Mouse (Mus musculus): ENCODE measurements around the gene Itgam.

The Itgam gene

DNA sequence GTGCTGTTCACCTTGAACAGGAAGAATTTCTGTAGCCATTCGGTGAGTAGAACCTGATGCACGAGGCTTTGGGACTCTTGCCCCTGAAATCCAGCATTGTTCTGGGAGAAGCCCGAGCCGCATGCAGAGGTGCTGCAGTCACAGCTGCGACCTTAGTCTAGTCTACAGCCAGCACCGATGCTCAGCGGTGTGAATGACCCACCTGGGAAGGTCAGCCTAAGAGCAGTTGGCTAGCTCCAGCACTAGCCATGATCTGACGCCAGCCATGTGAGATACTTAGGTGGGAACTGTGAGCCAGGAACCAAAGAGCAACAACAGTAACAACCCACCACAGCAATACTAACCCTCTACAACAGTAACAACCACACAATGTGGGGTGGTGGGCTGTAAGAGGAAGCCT lies 4.6 kb upstream of the Itgam start:
- no peak for DNase-seq (ENCODE audit: low spot score in 2 of 2)

DNA sequence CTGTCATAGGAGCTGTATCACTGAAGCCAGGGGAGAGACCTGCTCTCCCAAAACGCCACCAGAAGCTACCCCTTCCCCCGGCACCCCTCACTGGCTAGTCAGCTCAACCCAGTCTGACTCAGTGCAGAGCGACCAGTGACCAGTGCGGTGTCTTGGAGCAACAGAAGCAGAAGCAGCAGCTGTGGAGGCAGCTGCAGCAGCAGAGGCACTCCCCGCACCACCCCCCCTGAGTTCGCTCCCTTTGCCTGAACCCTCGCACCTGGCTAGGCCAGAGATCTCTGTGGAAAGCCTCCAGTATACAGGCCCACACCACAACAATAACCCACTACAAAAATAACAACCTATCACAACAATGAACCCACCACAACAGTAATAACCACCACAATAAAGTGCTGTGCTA lies 3.9 kb upstream of the Itgam start:
- DNase-seq (ENCODE audit: low spot score in 2 of 2), result peak in 1 of 2 experiments; percentile 45

DNA sequence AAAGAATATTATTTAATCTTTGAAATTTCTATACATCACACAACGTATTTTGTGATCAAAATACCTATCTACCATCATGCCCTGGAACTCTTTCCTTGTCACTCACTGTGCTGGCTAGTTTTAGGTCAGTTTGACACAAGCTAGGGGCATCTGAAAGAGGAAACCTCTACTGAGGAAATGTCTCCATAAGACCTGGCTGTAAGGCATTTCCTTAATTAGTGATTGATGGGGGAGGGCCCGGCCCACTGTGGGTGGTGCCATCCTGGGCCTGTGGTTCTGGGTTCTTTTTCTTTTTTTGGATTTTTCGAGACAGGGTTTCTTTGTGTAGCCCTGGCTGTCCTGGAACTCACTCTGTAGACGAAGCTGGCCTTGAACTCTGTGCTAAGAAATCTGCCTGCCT lies 3.3 kb upstream of the Itgam start:
- no peak for DNase-seq (ENCODE audit: low spot score in 2 of 2)

DNA sequence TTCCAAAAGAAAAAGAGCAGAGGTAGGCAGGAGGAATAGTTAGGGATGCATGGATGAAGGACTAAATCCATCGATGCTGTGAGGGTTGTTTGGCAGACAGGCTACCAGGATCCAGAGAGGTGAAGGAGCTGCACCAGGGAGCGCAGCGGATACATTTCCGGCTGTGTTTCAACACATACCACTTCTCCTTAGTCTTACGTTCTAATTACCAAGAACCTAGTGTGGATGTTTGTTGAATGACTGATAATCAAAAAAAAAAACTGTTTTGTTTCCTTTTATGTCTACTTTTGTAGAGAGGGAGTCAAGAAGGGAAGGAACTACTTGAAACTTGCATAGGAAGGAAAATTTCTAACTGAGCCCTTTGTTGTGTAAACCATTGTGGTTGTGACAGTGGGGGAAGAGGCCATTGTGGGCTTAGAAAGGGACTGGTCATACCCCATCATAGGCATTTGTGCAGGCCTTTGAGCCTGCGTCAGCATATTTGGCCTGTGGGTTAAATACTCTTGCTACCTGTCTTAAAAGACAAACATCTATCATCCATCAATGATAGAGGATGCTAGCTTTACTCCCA lies 856 bp downstream of the Itgam start:
- DNase-seq (ENCODE audit: low spot score in 2 of 2), result no peak

DNA sequence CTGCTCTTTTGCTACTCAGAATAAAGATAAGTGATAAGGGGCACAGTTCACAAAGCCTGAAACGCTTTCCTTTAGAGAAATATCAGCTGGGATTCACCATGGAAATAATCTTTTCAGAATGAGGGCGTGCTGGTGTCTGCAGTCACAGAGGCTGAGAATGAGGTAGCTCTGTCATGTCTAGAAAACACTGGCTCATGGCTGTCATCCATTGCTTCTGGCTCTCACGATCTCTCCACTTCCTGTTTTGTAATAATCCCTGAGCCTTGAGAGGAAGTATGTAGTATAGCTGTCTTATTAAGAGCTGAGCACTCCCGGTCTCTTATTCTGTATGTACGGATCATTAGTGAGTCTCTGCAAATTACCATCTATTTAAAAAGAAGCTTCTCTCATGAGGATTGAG lies 3.1 kb downstream of the Itgam start:
- no peak for DNase-seq (ENCODE audit: low spot score in 2 of 2)

DNA sequence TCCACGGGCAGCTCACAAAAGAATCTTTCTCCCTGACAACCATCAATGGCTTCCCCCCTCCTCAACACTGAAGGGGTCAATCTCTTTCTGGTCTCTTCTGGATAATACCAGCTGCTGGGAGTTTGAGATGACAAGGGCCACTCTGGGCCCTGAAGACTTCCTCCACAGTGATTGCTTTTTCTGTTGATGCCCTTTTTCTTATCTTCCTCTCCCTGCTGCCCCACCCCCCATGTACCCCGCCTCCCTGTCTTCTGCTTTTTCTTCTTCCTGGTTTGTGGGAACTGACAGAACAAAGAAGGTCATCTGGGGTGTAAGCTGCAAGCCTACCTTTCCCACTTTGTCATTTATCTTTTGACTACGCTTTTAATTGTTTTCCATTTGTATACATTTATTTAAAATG lies 5.4 kb downstream of the Itgam start:
- peak in 1 of 2 experiments; percentile 45 for DNase-seq (ENCODE audit: low spot score in 2 of 2)

DNA sequence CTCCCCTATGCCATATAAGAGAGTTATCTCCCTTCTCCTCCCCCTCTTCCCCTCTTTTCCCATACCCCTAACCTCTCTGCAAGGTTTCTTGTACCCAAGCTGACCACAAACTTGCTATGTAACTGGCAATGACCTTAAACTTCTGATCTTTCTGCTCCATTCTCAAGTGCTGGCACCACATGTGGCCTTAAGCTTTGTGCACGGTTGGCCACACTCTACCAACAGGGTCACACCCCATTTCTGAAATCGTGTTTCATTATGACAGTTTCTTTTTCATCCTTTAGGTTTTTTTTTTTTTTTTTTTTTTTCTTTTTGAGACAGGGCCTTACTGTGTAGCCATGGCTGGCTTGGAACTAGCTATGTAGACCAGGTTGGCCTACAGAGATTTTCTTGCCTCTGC lies 7.4 kb downstream of the Itgam start:
- no peak for DNase-seq (ENCODE audit: low spot score in 2 of 2)

DNA sequence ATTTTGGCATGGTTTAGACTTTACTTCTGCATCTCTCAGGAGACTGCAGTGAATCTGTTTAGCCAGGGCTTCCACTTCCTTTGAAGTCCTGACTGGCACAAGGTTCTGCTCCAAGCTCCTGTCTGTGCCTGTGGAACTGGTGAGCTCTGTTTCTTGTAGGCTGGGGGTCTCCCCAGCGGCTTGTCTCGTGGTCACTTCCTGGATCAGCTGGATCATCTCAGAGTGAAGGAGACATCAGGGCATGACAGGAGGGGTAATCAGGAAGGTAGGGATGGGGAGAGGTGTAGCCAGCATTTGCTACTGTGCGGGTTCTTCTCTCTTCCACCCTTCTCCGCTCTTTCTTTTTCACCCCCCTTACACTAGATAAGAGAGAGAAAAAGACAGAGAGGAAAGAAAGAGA lies 9.4 kb downstream of the Itgam start:
- no peak for DNase-seq (ENCODE audit: low spot score in 2 of 2)

DNA sequence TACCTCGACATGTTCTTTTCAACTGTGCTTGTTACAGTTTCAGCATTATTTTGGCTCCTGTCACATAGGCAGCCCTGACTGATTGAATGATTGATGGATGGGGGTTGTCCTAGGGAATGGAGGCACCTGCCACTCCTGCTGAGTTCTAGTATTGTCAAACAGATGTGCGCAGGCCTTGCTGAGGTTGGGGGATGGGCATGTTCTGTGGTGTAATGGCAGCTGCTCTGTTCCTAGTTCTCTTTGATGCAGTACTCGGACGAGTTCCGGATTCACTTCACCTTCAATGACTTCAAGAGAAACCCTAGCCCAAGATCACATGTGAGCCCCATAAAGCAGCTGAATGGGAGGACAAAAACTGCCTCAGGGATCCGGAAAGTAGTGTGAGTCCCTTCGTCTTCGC lies 17.6 kb downstream of the Itgam start:
- peak in 1 of 2 experiments; percentile 26 for DNase-seq (ENCODE audit: low spot score in 2 of 2)

DNA sequence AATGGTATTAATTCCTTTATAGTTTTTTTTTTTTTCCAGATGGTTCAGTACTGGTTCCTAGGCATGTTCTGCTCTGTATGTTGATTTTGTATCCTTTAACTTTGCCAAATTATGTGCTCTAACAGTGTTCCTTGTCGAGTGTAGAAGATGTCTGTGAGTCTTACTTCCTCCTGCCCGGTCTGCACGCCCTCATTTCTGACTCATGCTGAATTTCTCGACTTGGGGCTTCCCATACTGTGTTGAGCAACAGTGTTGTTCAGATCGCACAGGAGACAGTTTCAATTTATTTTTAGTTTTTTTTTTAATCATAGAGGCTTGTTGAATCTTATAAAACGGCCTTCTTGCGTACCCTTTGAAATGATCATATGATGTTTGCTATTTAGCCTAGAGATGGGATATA lies 26.7 kb downstream of the Itgam start:
- DNase-seq (ENCODE audit: low spot score in 2 of 2), result no peak

DNA sequence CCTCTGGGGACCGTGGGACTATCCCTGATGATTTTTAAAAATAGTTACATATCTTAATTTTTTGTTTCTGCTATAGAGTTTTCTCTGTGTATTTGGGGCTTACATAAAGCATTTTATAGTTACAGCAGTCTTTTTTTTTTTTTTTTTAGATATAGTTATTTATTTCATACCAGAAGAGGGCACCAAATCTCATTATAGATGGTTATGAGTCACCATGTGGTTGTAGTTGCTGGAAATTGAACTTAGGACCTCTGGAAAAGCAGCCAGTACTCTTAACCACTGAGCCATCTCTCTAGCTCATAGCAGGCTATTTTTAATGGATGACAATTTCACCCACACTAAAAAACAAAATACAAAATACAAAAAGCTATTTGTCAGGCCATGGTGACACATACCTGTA lies 35.7 kb downstream of the Itgam start:
- DNase-seq (ENCODE audit: low spot score in 2 of 2), result no peak

DNA sequence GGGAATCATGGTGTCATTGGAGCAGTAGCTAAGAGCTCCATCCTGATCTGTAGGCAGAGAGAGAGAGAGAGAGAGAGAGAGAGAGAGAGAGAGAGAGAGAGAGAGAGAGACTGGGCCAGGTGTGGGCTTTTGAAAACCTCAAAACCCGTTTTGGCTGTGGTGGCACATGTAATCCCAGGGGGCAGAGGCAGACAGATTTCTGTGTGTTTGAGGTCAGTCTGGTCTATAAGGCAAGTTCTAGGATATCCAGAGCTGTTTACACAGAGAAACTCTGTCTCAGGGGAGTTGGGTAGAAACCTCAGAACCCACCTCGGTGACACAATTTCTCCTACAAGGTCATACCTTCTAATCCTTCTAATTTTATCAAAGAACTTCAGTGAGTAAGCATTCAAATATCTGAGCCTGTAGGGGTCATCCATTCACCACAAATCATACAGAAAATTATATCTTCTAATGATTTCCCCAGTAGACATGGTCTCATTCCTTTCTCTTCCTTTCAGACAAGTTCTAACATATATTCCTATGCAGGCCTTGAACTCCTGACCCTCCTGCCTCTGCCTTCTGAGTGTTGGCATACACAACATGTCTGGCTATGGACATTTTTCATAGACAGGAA lies 38.4 kb downstream of the Itgam start:
- DNase-seq (ENCODE audit: low spot score in 2 of 2), result no peak

DNA sequence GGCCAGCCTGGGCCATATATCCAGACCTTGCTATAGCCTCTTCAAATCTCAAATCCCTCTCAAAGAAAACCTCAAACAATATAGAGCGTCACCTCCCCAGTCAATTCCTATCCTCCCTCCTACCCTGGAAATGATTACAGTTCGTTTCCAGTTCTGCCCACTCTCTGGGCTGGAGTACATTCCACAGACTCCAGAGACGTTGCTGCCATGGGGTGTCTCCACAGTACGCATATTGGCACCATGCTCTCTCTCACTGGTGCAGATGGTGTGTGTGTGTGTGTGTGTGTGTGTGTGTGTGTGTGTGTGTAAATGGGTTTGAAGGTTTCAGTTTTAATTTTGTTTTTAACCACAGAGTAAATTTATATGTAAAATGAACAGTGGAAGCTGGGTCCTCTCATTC lies 42.8 kb downstream of the Itgam start:
- DNase-seq (ENCODE audit: low spot score in 2 of 2), result no peak

DNA sequence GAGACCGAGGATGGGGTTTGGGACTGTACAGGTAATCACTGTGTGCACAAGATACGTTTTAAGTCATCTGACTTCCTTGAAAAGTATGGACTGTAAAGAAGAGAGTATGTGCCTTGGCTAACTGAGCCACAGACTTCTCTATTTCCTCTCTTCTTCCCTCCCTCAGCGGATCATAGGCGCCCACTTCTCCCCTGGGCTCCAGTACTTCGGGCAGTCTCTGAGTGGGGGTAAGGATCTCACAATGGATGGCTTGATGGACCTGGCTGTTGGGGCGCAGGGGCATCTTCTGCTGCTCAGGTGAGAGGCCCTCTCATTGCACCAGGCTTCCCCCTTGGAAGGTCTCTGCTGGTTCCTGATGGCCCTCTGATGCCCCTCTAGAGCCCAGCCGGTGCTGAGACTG lies 45.0 kb downstream of the Itgam start:
- DNase-seq (ENCODE audit: low spot score in 2 of 2), result no peak

DNA sequence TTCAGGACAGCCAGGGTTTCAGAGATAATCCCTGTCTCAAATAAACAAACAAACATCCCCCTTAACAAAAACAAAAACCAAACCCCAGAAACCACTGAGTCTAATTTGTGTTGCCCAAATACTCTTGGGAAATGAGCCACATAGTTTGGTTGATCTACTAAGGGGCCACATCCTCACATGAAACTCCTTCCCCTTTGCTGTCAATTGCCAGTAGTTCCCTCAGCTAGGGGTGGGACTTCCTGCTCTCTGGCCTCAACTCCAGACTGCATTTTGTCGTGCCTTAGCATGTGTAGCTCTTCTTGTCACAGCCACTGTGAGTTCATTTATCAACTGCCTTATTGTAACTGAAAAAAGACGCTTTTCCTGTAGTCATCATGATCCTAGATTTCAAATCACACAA lies 47.9 kb downstream of the Itgam start:
- no peak for DNase-seq (ENCODE audit: low spot score in 2 of 2)

DNA sequence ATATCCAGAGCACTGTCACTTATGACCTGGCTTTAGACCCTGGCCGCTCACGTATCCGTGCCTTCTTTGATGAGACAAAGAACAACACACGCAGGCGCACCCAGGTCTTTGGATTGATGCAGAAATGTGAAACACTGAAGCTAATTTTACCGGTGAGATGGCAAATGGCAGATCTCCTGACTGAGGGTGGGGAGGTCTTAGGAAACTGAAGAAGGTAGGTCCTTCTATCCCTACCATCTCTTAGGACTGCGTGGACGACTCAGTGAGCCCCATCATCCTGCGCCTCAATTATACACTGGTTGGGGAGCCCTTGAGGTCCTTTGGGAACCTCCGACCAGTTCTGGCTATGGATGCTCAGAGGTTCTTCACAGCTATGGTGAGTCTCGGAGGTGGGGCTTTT lies 49.7 kb downstream of the Itgam start:
- DNase-seq (ENCODE audit: low spot score in 2 of 2), result no peak

DNA sequence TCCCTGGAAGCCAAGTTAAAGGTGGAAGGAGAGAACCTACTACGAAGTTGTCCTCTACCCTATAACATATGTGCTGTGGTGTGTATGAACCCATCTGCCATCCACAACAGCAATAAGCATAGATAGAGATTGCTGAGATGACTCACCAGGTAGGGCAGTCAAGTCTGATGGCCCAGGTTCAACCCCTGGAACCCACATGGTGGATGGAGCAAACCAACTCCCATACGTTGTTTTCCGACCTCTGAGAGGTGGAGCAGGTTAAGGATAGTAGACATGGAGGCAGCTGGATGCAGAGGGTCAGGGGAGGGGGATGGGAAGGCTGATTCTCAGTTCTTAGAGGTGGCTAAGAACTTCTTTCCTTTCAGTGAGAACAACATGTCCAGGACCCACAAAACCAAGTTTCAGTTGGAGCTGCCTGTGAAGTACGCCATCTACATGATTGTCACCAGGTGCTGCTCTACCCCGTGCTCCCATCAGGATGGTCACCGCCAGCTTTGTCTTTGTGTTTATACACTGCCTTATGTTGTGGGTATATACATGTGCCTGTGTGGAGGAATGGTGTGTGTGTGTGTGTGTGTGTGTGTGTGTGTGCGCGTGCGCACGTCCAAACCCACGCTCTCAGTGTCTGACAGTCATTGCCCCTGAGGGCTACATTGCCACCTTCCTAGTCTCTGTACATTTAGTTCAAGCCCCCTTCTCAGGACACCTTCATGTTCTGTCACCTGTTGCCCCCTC lies 52.1 kb downstream of the Itgam start:
- DNase-seq (ENCODE audit: low spot score in 2 of 2), result no peak

DNA sequence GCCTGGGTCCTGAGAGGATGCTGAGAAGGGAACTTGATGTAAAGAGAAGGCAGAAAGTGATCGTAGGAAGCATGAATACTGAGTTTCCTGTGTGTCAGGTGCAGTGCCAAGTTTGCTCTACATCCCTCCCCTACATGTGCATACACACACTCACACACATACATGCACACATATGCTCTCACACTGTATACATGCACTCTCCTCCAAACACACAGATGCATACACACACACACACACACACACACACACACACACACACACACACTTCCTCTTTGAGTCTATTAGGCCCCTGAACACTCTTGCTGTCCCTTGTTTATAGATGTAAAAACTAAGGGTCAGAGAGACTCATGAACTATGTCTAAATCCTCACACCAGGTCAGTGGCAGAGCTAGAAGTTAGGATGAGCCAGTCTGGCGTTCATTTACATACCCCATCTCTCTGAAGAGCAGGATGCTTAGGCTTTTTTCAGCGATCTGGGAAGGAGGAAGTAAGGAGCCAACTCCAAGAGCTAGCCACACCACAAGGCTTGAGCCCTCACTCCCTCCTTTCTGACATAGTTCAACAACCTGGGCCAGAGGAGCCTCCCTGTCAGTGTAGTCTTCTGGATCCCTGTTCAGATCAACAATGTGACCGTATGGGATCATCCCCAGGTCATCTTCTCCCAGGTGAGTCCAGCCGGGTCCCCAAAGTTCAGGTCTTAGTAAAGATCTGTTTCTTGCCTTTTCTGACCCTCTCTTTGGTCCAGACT lies 52.9 kb downstream of the Itgam start:
- DNase-seq (ENCODE audit: low spot score in 2 of 2), result no peak

DNA sequence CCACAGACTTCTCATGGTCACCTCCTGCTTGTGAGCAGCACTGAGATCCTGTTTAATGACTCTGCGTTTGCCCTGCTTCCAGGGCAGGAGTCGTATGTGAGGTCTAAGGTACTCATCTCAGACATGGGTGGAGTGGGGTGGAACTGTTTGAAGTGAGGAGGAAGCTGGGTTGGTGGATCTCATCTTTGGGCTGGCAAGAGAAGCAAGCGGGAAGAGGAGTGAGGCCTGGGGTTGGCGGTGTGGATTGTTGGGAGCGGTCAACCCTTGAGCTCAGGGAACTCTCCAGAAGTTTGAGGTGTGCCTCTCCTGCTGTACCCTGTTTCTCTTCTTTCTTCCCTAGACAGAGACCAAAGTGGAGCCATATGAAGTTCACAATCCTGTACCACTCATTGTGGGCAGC lies 54.0 kb downstream of the Itgam start:
- DNase-seq (ENCODE audit: low spot score in 2 of 2), result no peak

DNA sequence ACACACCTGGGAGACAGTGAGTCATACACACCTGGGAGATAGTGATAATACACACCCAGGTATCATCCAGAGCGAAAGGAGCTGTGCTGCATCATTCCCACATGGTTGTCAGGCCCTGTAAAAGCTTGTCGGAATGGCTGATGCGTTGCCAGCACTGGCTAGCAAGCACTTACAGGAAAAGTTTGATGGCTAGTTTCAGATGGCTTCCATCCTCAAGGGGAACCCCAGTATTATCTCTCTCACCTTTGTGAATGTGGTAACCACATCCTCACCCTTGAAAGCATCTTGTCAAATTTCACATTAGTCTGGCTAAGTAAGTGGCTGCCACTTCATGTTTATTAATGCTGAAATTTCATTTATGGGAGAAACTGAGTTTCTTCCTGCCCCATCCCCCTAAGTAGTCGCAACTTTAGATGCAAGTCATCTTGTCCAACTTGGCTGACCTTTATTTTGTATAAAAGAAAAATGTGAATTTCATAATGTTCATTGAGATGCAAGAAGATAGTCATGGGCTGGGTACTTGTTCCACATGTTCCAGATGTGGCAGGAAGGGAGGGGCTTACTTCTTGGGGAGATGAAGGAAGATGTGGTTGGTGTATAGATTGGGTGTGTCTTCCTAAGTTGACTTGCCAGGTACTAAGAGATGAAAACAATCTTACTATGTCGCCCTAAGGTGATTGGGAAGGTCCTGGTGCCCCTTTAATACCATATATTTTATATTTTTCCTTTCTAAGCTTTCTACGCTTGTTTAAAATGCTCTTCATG lies 57.5 kb downstream of the Itgam start:
- no peak for DNase-seq (ENCODE audit: low spot score in 2 of 2)

DNA sequence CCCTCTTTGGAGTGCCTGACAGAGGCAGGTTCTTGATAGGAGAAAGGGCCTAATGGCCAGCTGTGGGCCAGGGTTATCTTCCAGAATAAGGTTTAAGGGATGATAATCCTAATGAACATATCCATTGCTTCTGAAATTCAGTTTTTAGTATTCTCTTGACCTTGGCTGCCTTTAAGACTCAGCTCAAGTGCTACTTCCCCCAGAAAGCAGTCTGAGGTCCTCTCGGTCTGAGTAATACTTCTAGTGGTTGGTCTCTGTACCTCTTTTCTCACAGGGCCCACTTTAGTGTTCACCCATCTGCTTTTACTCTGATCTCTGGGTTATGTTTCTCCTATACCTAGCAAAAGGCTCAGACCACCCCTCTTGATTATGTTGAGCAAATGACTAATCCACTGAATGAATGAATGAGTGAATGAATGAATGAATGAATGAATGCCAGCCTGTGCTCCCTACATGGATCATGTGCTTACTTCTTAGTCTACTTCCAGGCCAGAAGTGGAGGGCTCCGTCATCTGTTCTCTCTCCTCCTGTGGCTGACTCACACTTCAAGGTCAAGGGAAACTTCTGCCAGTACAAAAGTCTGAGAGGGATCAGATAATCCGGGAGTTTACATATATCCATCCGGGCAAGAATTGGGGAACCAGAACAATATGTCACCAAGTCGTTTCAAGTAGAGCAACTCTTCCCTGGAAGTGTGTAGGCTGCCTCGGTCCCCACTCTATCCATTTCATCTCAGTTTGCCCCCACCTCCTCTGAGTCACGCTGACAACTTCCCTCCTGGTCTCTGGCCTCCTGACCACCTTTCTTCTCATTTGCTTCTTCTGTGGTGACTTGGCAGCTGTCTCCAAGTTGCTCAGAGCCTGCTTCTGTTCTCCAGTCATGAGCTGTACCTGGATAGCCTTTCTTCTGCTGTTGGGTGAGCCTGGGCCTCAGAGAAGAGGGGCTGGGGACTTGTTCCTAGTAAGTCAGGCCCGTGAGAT lies 66.6 kb downstream of the Itgam start, which contains the start of gene Itgax:
Gene Itgax, plus strand, starts transcription at position 807 of the 980 bp plus-strand sequence.
- DNase-seq (ENCODE audit: low spot score in 2 of 2), result no peak

All from spleen, postnatal 10 days (tissue).